Mouse (Mus musculus) forebrain, embryonic 11.5 days (tissue): ENCODE data around the gene Fxyd2. TPM values are rescaled to one million over a fixed set of nuclear protein-coding genes. Genes with fewer than 3 reads are reported as not detected.
A peak's percentile ranks its signal among the peaks of the same experiment; 100 is the strongest.

Source experiments
- ATAC-seq: fragments of 200-750 bp; cut with Nextera tagmentation; replicated peaks from 2 replicates; pipeline ENCODE4 v1.8.0; 2017; ENCODE audit warnings: moderate TSS enrichment; ENCODE audit not compliant: low FRiP score
- DNase-seq: peaks from one replicate; pipeline ENCODE4 v3.0.0-alpha.2; 2017; ENCODE audit warnings: low spot score
- H3K27ac ChIP-seq: fragments of 300-500 bp; sonication (generic); 2 replicates; pipeline ENCODE4 v1.5.1; 2014; ENCODE audit warnings: low read depth, low read length
- H3K27me3 ChIP-seq: fragments of 300-500 bp; sonication (generic); 2 replicates; pipeline ENCODE4 v1.6.1; 2014; ENCODE audit warnings: mild to moderate bottlenecking, low read length, mixed read lengths; ENCODE audit not compliant: control insufficient read depth, insufficient read depth
- H3K36me3 ChIP-seq: fragments of 300-500 bp; sonication (generic); 2 replicates; pipeline ENCODE4 v1.6.1; 2014; ENCODE audit warnings: mild to moderate bottlenecking, low read length, moderate library complexity, mixed read lengths; ENCODE audit not compliant: control insufficient read depth, insufficient read depth
- H3K4me1 ChIP-seq: fragments of 300-500 bp; sonication (generic); replicated peaks from 2 replicates; pipeline ENCODE4 v1.6.1; 2014; ENCODE audit warnings: low read length, mixed read lengths; ENCODE audit not compliant: control insufficient read depth, insufficient read depth
- H3K4me2 ChIP-seq: fragments of 300-500 bp; sonication (generic); 2 replicates; pipeline ENCODE4 v1.6.1; 2014; ENCODE audit warnings: low read depth, mild to moderate bottlenecking, low read length, moderate library complexity, mixed read lengths; ENCODE audit not compliant: severe bottlenecking
- H3K4me3 ChIP-seq: fragments of 300-500 bp; sonication (generic); 2 replicates; pipeline ENCODE4 v1.5.1; 2014; ENCODE audit warnings: low read depth, low read length
- H3K9ac ChIP-seq: fragments of 300-500 bp; sonication (generic); 2 replicates; pipeline ENCODE4 v1.6.1; 2014; ENCODE audit warnings: low read length
- H3K9me3 ChIP-seq: fragments of 300-500 bp; sonication (generic); 2 replicates; pipeline ENCODE4 v1.6.1; 2016; ENCODE audit warnings: low read length, mixed read lengths; ENCODE audit not compliant: control insufficient read depth
- WGBS: fragments of 180-500 bp; shearing (Covaris S2); extraction: QIAGEN DNeasy Blood & Tissue Kit; methylation state at CpG from one replicate; pipeline ENCODE4 v1.1.7; 2014; 5-methylcytosine and 5-hydroxymethylcytosine counted together
- polyA plus RNA-seq: library from polyadenylated mRNA; unstranded; fragments of >200 nt; fragmentation: Nextera tagmentation; extraction: Ambion mirVana; gene quantifications from 2 replicates; pipeline ENCODE4 v1.2.1, GENCODE M21; 2014

The Fxyd2 gene
- polyA plus RNA-seq, result 1.5 and 3.4 TPM in 2 replicates

DNA sequence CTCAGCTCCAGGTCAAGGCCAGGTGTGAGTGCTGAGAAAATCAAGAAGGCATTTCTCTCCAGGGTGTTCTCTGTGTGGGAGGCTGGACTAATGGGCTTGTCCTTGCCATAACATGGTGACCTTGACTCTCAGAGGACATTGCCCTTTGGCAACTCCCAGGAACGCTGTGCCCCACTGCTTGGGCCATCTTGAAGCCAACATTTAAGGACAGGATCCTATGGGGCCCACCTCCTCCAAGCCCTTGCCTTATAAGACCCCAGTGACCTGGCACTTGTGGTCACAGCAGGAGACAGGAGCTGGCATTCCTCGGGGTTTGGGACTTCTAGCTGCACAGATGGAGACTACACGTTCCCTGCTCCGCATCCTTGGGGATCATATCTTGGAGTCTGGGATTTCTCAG, at the start of gene Fxyd2:
Gene Fxyd2 (plus strand): TSS at position 236 of the 400 bp plus-strand sequence.
- no peaks in the 10 kb centered on the region for H3K9me3 ChIP-seq
- no peaks in the 10 kb centered on the region for H3K4me1 ChIP-seq
- H3K4me3 ChIP-seq, result no peak within 1 kb of the TSS
- ATAC-seq (no peak), DNase-seq (no peak)
- 81% methylated on average over 4 of the region's 4 CpGs for WGBS
- no peak within 1 kb of the TSS for H3K4me2 ChIP-seq
- no peak within 1 kb of the TSS for H3K9ac ChIP-seq
- no peak within 1 kb of the TSS for H3K27ac ChIP-seq
- no peaks in the 10 kb centered on the region for H3K27me3 ChIP-seq
- no peaks in the 10 kb centered on the region for H3K36me3 ChIP-seq

DNA sequence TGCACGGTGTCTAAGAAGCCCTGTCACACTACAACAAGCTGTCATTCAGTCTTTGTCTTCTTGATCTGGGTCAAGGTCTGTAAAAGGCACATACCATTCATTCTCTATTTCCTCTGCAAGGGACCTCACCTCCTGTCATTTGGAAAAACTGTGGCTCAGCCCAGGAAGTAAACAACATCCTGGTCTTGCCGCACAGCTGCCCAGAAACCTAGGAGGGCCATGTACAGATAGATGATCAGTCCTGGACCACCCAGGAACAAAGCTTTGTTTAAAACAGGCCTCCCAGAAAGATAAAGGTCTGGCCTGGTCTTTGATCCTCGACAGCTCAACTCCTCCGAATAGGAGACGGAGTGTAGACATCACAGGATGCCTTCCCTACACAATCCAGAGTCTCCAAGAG, 49.6 kb upstream of the Fxyd2 start:
- no peak for DNase-seq
- no peak overlapping the region for H3K9ac ChIP-seq
- H3K4me1 ChIP-seq, result no peaks in the 10 kb centered on the region
- ATAC-seq, result no peak
- H3K4me3 ChIP-seq, result no peak overlapping the region
- no peak overlapping the region for H3K27ac ChIP-seq
- H3K9me3 ChIP-seq, result no peaks in the 10 kb centered on the region
- H3K36me3 ChIP-seq, result no peaks in the 10 kb centered on the region
- 66% methylated on average over 5 of the region's 5 CpGs for WGBS
- H3K27me3 ChIP-seq, result no peaks in the 10 kb centered on the region
- H3K4me2 ChIP-seq, result no peak overlapping the region

DNA sequence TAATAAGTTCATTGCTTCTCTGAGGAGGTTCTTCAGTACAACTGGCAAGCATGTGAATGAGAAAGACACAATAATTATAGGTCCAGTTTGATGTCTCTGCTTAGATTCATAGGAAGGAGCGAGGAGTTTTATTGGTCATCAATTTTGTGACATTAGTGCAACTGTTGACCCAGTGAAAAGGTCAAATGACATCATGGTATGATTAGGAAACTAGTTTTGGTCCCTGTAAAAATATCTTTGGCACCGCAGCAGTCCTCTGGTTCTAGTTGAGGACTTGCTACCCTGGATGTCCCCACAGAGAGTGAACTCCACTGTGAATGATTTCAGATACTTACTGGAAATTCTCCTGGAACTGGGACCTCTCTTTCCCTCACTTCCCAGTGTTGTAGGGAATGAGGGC, 44.3 kb upstream of the Fxyd2 start:
- Histone ChIP-seq H3K9ac (no peak overlapping the region), H3K27ac (no peak overlapping the region), H3K9me3 (no peaks in the 10 kb centered on the region), H3K4me3 (no peak overlapping the region), H3K4me2 (no peak overlapping the region), H3K4me1 (no peaks in the 10 kb centered on the region), H3K27me3 (no peaks in the 10 kb centered on the region), H3K36me3 (no peaks in the 10 kb centered on the region)
- ATAC-seq (no peak), DNase-seq (no peak)
- WGBS, result 88% methylated on average over 2 of the region's 2 CpGs

DNA sequence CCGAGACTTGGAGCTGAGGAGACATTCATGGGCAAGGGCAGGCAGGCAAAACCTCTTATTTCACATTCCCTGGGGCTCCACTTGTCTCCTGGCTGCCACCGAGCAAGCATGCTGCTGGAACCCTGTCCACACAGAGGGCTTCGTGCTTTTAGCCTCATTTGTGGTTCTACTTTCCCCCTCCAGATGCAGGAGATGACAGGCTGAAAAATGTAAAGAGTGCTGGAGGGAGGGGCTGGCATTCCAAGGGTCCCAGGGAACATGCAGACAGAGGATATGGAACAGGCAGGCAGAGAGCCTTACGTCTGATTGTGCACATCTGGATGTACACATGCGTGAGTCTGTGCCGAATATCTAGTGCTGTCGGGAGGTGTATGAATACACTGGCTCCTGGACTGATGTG, 41.1 kb upstream of the Fxyd2 start:
- no peak overlapping the region for H3K4me3 ChIP-seq

DNA sequence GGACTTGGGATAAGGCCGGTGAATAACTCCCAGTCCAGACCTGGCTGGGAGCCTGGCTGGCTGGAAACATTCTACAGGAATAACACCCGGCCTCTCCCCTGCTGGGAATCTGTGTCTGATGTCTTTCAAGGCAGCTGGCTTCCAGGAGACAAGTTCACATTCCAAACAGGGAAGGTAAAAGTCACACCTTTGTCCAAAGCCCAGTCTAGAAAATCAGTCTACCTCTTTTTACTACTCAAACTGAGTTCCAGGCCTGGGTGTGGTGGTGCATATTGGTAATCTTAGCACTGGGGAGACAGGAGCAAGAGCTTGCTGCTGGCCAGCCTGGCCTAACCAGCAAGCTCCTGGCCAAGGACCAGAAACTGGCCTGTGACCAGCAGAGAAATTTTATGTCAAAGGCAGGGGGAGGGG, 37.4 kb upstream of the Fxyd2 start:
- no peaks in the 10 kb centered on the region for H3K27me3 ChIP-seq
- ATAC-seq, result no peak
- no peak overlapping the region for H3K9ac ChIP-seq
- WGBS, result 54% methylated on average over 2 of the region's 2 CpGs
- H3K4me1 ChIP-seq, result no peaks in the 10 kb centered on the region; the same call in 1 of the 2 replicates
- H3K9me3 ChIP-seq, result no peaks in the 10 kb centered on the region
- no peak overlapping the region for H3K4me3 ChIP-seq
- H3K4me2 ChIP-seq, result no peak overlapping the region
- no peaks in the 10 kb centered on the region for H3K36me3 ChIP-seq
- H3K27ac ChIP-seq, result no peak overlapping the region
- no peak for DNase-seq

More for the DNA sequence above, 41.1 kb upstream of the Fxyd2 start:
- Histone ChIP-seq H3K4me1 (no peaks in the 10 kb centered on the region), H3K9ac (no peak overlapping the region), H3K9me3 (no peaks in the 10 kb centered on the region), H3K36me3 (no peaks in the 10 kb centered on the region), H3K27me3 (no peaks in the 10 kb centered on the region), H3K27ac (no peak overlapping the region), H3K4me2 (no peak overlapping the region)
- WGBS, result 85% methylated on average over 7 of the region's 7 CpGs
- DNase-seq, result no peak
- no peak for ATAC-seq

DNA sequence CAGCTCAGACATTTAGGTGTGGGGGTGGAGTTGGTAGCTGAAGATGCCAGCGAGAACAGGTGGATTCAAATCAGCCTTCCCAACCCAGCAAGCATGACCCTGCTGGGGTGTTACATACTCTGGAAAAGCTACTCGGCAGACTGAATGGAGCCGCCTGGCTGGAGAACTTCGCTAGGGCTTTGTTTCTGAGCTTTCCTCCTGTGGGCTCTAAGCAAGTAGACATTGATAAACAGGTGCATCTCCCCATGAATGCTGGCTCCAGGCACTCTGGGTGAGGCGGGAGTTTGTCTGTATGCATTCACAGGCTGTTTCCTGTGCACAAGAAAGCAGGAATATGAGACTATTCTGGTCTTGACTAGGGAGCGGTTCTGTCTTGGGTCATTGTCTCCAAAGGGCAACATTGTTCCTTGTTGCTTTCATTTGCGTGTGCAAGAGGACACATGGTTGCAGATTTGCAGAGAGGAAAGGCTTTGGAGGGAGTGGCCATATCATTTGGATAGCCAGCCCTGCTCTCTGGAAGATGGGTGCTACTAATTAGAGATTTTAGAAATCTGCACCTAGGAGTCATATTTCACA, 35.7 kb upstream of the Fxyd2 start:
- no peak for DNase-seq
- H3K36me3 ChIP-seq, result no peaks in the 10 kb centered on the region
- 55% methylated on average over 7 of the region's 7 CpGs for WGBS
- H3K9me3 ChIP-seq, result no peaks in the 10 kb centered on the region
- H3K27me3 ChIP-seq, result no peaks in the 10 kb centered on the region
- no peak overlapping the region for H3K27ac ChIP-seq
- ATAC-seq, result no peak
- no peak overlapping the region for H3K4me2 ChIP-seq
- no peaks in the 10 kb centered on the region; the same call in 1 of the 2 replicates for H3K4me1 ChIP-seq
- H3K4me3 ChIP-seq, result no peak overlapping the region
- no peak overlapping the region for H3K9ac ChIP-seq

GRCm38 (mm10) chr9:45367716-45368115, 31.8 kb upstream of the Fxyd2 start:
- ATAC-seq, result no peak

GRCm38 (mm10) chr9:45368341-45368901, 31.0 kb upstream of the Fxyd2 start:
- ATAC-seq (no peak), DNase-seq (no peak)
- Histone ChIP-seq H3K4me2 (no peak overlapping the region), H3K9me3 (no peaks in the 10 kb centered on the region), H3K27me3 (no peaks in the 10 kb centered on the region), H3K4me1 (peaks cover 4% of the 10 kb centered on the region; the same call in 1 of the 2 replicates), H3K4me3 (no peak overlapping the region), H3K9ac (no peak overlapping the region), H3K36me3 (no peaks in the 10 kb centered on the region), H3K27ac (no peak overlapping the region)
- 72% methylated on average over 5 of the region's 5 CpGs for WGBS

More at GRCm38 (mm10) chr9:45367716-45368115, 31.8 kb upstream of the Fxyd2 start:
- no peak for DNase-seq
- Histone ChIP-seq H3K9me3 (no peaks in the 10 kb centered on the region), H3K27ac (no peak overlapping the region), H3K4me1 (peaks cover 4% of the 10 kb centered on the region; the same call in 1 of the 2 replicates), H3K4me2 (no peak overlapping the region), H3K4me3 (no peak overlapping the region), H3K27me3 (no peaks in the 10 kb centered on the region), H3K9ac (no peak overlapping the region), H3K36me3 (no peaks in the 10 kb centered on the region)
- WGBS, result 81% methylated on average over 8 of the region's 8 CpGs

GRCm38 (mm10) chr9:45370117-45370561, 29.3 kb upstream of the Fxyd2 start, which contains the start of gene Fxyd6:
Fxyd6 (plus strand) TSS chr9:45370185.
- Histone ChIP-seq H3K4me2 (peak within 1 kb of the TSS; percentile 91), H3K9ac (peak within 1 kb of the TSS; percentile 83), H3K4me1 (peaks cover 4% of the 10 kb centered on the region; the same call in 1 of the 2 replicates), H3K4me3 (peak within 1 kb of the TSS; percentile 74), H3K27me3 (no peaks in the 10 kb centered on the region), H3K36me3 (no peaks in the 10 kb centered on the region), H3K27ac (peak within 1 kb of the TSS; percentile 14; the same call in 1 of the 2 replicates), H3K9me3 (no peaks in the 10 kb centered on the region)
- peak; percentile 76 for ATAC-seq
- WGBS, result 0% methylated on average over 27 of the region's 28 CpGs
- DNase-seq, result peak; percentile 86
